Mouse (Mus musculus) forebrain, embryonic 16.5 days (tissue): Measurements from ENCODE around the gene Nav2. TPM values are rescaled to one million over a fixed set of nuclear protein-coding genes. Genes with fewer than 3 reads are reported as not detected.

Experiments
- ATAC-seq: fragments of 200-750 bp; cut with Nextera tagmentation; 2 replicates; pipeline ENCODE4 v1.8.0; 2017; ENCODE audit warnings: mild to moderate bottlenecking, moderate library complexity
- H3K27ac ChIP-seq: fragments of 300-500 bp; sonication (generic); 2 replicates; pipeline ENCODE4 v1.5.1; 2014; ENCODE audit warnings: low read length, control low read depth
- H3K27me3 ChIP-seq: fragments of 300-500 bp; sonication (generic); replicated peaks from 2 replicates; pipeline ENCODE4 v1.6.1; 2014; ENCODE audit warnings: low read length; ENCODE audit not compliant: control insufficient read depth, insufficient read depth
- H3K36me3 ChIP-seq: fragments of 300-500 bp; sonication (generic); 2 replicates; pipeline ENCODE4 v1.6.1; 2014; ENCODE audit not compliant: control insufficient read depth, insufficient read depth
- H3K4me1 ChIP-seq: fragments of 300-500 bp; sonication (generic); replicated peaks from 2 replicates; pipeline ENCODE4 v1.6.1; 2014; ENCODE audit warnings: low read length; ENCODE audit not compliant: control insufficient read depth, insufficient read depth
- H3K4me2 ChIP-seq: fragments of 300-500 bp; sonication (generic); 2 replicates; pipeline ENCODE4 v1.6.1; 2014; ENCODE audit warnings: mild to moderate bottlenecking, low read length, control low read depth
- H3K4me3 ChIP-seq: fragments of 300-500 bp; sonication (generic); replicated peaks from 2 replicates; pipeline ENCODE4 v1.5.1; 2014; ENCODE audit warnings: mild to moderate bottlenecking, low read length, control low read depth
- H3K9ac ChIP-seq: fragments of 300-500 bp; sonication (generic); replicated peaks from 2 replicates; pipeline ENCODE4 v1.6.1; 2014; ENCODE audit warnings: low read depth, low read length, control low read depth
- H3K9me3 ChIP-seq: fragments of 300-500 bp; sonication (generic); 2 replicates; pipeline ENCODE4 v1.6.1; 2016; ENCODE audit warnings: low read length; ENCODE audit not compliant: control insufficient read depth
- WGBS: fragments of 180-500 bp; shearing (Covaris S2); extraction: QIAGEN DNeasy Blood & Tissue Kit; methylation state at CpG from one replicate; pipeline ENCODE4 v1.1.7; 2014; 5-methylcytosine and 5-hydroxymethylcytosine counted together
- polyA plus RNA-seq: library from polyadenylated mRNA; unstranded; fragments of >200 nt; fragmentation: Nextera tagmentation; extraction: Ambion mirVana; gene quantifications from 2 replicates; pipeline ENCODE4 v1.2.1, GENCODE M21; 2015

Nav2 gene
- polyA plus RNA-seq, 1 experiment from 2014 or later, result 35.2 TPM

- 80% methylated on average over 5 of the region's 5 CpGs for WGBS
- 0 out of 2 replicates have a peak, but pooled peaks cover 2% of the 10 kb centered on the region for H3K27me3 ChIP-seq
- H3K36me3 ChIP-seq, result no peaks in the 10 kb centered on the region
- H3K9ac ChIP-seq, result no peak overlapping the region
- H3K4me1 ChIP-seq, result peaks cover 10% of the 10 kb centered on the region
- ATAC-seq, result no peak
- H3K9me3 ChIP-seq, result no peaks in the 10 kb centered on the region
- H3K4me2 ChIP-seq, result no peak overlapping the region
- H3K4me3 ChIP-seq, result no peak overlapping the region
- H3K27ac ChIP-seq, result no peak overlapping the region
These were observed 109.3 kb downstream of the Nav2 start for GRCm38 (mm10) chr7:49017794-49018193.

DNA sequence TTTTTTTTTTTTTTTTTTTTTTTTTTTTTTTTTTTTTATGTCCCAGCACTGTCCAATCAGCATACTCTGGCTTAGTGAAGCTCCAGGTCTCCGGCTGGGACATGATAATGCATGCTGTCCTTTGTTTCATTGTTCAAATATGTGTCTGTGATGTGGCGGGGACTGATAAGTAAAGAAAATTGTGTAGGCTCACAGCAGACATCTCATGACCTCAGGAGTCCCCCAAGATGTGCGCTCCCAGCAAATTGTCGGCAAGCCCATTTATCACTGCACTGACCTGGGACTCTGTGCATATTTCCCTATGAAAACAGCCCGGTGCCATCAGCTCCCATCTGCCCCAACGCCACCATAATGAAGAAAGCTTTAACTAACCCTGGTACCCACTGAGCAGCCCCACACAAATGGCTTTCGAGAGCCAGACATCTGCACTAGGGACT is 110.0 kb downstream of the Nav2 start:
- Histone ChIP-seq H3K9ac (no peak overlapping the region), H3K27ac (no peak overlapping the region), H3K4me2 (no peak overlapping the region), H3K4me3 (no peak overlapping the region), H3K4me1 (peaks cover 10% of the 10 kb centered on the region), H3K9me3 (no peaks in the 10 kb centered on the region), H3K36me3 (no peaks in the 10 kb centered on the region), H3K27me3 (0 out of 2 replicates have a peak, but pooled peaks cover 2% of the 10 kb centered on the region)
- ATAC-seq, result no peak
- 68% methylated on average over 7 of the region's 7 CpGs for WGBS

DNA sequence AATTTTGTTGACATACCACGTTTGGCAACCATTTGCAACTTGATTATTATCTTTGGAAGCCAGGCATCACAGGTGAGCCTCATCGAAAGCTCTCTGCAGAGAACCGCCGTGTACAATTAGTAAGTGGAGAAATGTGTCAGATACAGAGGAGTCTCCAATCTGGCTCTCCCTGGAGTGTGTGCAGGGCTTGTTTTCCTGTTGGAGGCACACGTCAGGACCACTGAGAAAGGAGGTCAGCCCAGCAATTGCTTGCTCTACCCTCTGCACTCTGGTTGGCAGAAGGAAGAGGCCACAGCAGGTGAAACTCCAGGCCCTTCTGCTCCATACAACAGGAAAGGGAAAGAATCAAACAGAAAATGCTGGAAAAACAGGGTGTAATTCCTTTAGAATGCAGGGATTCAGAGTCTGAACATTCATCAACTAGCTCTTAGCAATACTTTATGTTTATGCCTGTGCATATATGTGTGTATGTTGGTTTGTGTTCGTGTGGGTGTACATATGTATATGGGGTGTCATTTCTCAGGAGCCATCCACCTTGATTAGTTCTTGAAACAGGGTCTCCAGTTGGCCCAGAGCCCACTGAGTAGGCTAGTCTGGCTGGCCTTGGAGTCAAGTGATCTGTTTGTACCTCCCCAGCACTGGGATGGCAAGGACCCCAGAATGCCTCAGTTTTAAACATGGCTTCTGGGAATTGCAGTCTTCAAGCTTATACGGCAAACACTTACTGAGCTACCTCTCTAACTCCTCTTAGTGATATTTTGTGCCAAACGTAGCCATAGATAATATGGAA is 116.7 kb downstream of the Nav2 start:
- no peak for ATAC-seq
- no peaks in the 10 kb centered on the region for H3K4me1 ChIP-seq
- H3K4me3 ChIP-seq, result no peak overlapping the region
- no peaks in the 10 kb centered on the region for H3K9me3 ChIP-seq
- WGBS, result 79% methylated on average over 8 of the region's 8 CpGs
- H3K4me2 ChIP-seq, result no peak overlapping the region
- H3K36me3 ChIP-seq, result no peaks in the 10 kb centered on the region
- no peak overlapping the region for H3K27ac ChIP-seq
- peaks cover 2% of the 10 kb centered on the region; the same call in 1 of the 2 replicates for H3K27me3 ChIP-seq
- H3K9ac ChIP-seq, result no peak overlapping the region

DNA sequence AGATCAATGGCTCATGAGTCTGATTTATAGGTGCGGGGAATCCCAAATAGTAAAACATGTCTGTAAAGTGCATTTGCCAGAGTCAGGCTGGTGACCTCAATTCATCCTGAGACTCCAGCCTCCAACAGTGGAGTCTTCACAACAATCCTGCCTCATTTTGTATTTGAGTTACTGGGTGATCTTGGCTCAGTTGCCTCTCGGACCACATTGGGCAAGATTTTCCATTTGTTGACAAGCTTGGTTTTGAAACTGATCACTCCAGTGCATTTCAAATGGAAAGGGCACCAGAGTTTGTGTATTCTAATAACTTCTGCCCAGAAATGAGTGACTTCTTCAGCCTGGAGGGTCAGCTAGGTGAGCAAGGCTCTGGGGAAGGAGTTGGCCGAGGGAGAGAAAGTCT is 117.5 kb downstream of the Nav2 start:
- H3K4me3 ChIP-seq, result no peak overlapping the region
- H3K4me1 ChIP-seq, result no peaks in the 10 kb centered on the region
- H3K27me3 ChIP-seq, result peaks cover 2% of the 10 kb centered on the region; the same call in 1 of the 2 replicates
- H3K9me3 ChIP-seq, result no peaks in the 10 kb centered on the region
- ATAC-seq, result no peak
- H3K9ac ChIP-seq, result no peak overlapping the region
- WGBS, result 87% methylated on average over 3 of the region's 3 CpGs
- no peak overlapping the region for H3K4me2 ChIP-seq
- H3K36me3 ChIP-seq, result no peaks in the 10 kb centered on the region
- H3K27ac ChIP-seq, result no peak overlapping the region

- no peak for ATAC-seq
- H3K27ac ChIP-seq, result no peak overlapping the region
- no peak overlapping the region for H3K4me2 ChIP-seq
- no peaks in the 10 kb centered on the region for H3K4me1 ChIP-seq
- peaks cover 2% of the 10 kb centered on the region; the same call in 1 of the 2 replicates for H3K27me3 ChIP-seq
- no peaks in the 10 kb centered on the region for H3K36me3 ChIP-seq
- H3K9me3 ChIP-seq, result no peaks in the 10 kb centered on the region
- no peak overlapping the region for H3K9ac ChIP-seq
- 65% methylated on average over 5 of the region's 5 CpGs for WGBS
- no peak overlapping the region for H3K4me3 ChIP-seq
These were observed 118.0 kb downstream of the Nav2 start for GRCm38 (mm10) chr7:49026466-49026865.

DNA sequence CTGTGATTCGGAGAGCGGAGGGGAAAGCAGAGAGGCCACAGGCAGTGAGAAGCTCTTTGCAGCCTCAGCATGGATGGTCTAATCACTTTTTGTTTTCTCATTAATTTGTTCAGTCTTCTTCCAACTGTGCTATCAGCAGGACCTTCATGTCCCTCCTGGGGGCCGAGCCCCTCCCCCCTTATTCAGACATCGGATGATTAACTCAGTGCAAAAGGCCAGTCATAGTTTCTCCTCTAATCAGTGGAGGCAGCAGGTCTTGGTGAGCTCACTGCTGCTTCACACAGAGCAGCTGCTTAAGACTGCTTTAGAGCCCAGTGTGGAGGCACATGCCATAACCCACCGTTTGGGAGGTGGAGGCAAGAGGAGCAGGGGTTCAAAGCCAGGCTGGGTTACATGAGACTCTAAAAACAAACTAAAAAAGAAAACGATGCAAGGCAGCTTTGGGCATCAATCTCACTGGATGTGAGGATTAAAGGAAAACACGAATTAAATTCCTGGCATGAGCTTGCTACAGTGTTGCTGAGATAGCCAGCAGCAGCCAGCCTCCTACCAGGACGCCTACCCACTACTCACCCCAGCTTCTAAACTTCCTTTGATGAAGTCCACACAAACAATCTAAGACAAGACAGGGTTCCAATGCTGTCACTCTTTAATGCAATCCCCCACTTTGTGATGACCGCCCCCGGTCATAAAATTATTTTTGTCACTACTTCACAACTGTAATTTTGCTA is 120.9 kb downstream of the Nav2 start:
- WGBS, result 29% methylated on average over 10 of the region's 10 CpGs
- no peak for ATAC-seq

GRCm38 (mm10) chr7:49032216-49032615 is 123.7 kb downstream of the Nav2 start:
- no peak overlapping the region for H3K9ac ChIP-seq
- no peaks in the 10 kb centered on the region for H3K4me1 ChIP-seq
- 87% methylated on average over 4 of the region's 4 CpGs for WGBS
- H3K4me2 ChIP-seq, result no peak overlapping the region
- H3K36me3 ChIP-seq, result no peaks in the 10 kb centered on the region
- H3K4me3 ChIP-seq, result no peak overlapping the region
- no peaks in the 10 kb centered on the region; the same call in 1 of the 2 replicates for H3K27me3 ChIP-seq
- no peak for ATAC-seq
- no peak overlapping the region for H3K27ac ChIP-seq
- no peaks in the 10 kb centered on the region for H3K9me3 ChIP-seq

More for the DNA sequence above, 120.9 kb downstream of the Nav2 start:
- Histone ChIP-seq H3K36me3 (no peaks in the 10 kb centered on the region), H3K4me1 (no peaks in the 10 kb centered on the region), H3K27me3 (no peaks in the 10 kb centered on the region; the same call in 1 of the 2 replicates), H3K9ac (no peak overlapping the region), H3K27ac (no peak overlapping the region), H3K9me3 (no peaks in the 10 kb centered on the region), H3K4me3 (no peak overlapping the region), H3K4me2 (no peak overlapping the region)

GRCm38 (mm10) chr7:49034253-49034652 is 125.7 kb downstream of the Nav2 start:
- H3K9me3 ChIP-seq, result no peaks in the 10 kb centered on the region
- 76% methylated on average over 2 of the region's 2 CpGs for WGBS
- no peak overlapping the region for H3K4me2 ChIP-seq

DNA sequence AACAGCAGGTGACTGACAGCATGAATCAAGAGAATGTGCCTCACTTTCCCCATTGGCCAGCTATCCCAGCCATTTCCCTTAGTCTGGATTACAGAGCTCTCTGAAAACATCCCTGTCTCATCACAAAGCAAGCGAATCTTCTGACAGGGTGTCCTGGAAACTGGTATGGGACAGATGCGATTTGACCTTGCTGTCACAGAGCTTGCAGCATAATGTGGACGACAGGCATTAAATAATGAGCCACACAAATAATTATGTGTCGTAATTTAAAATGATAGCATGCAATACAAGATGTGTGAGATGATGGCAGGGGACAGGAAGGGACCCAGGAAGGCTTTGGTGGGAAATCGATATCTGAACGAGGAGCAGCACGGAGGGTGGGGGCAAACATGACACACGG is 131.6 kb downstream of the Nav2 start:
- 88% methylated on average over 8 of the region's 8 CpGs for WGBS
- H3K4me3 ChIP-seq, result no peak overlapping the region
- 0 out of 2 replicates have a peak, but pooled peaks cover 5% of the 10 kb centered on the region for H3K4me1 ChIP-seq
- no peaks in the 10 kb centered on the region for H3K36me3 ChIP-seq
- H3K9me3 ChIP-seq, result no peaks in the 10 kb centered on the region
- no peaks in the 10 kb centered on the region for H3K27me3 ChIP-seq
- no peak overlapping the region for H3K9ac ChIP-seq
- H3K27ac ChIP-seq, result no peak overlapping the region
- H3K4me2 ChIP-seq, result no peak overlapping the region
- no peak for ATAC-seq

More at GRCm38 (mm10) chr7:49034253-49034652, 125.7 kb downstream of the Nav2 start:
- Histone ChIP-seq H3K27me3 (no peaks in the 10 kb centered on the region; the same call in 1 of the 2 replicates), H3K27ac (no peak overlapping the region), H3K36me3 (no peaks in the 10 kb centered on the region), H3K4me1 (0 out of 2 replicates have a peak, but pooled peaks cover 5% of the 10 kb centered on the region), H3K9ac (no peak overlapping the region), H3K4me3 (no peak overlapping the region)
- ATAC-seq, result no peak
